Mouse (Mus musculus) heart, adult 2 months (tissue): ENCODE measurements at regions not wholly inside any gene's neighbourhood (a gene's known extent, or its start where the extent isn't known, plus 50 kb on each side); places are given as distances from the start of the nearest gene placed in this dataset.

Source experiments
- DNase-seq, 2 experiments: peaks; one replicate each; pipeline ENCODE4 v3.0.0; 2021
- H3K27ac ChIP-seq: fragments of 200-600 bp; 2 replicates; pipeline ENCODE4 v1.8.1; 2022
- H3K27me3 ChIP-seq: fragments of 200-500 bp; 2 replicates; pipeline ENCODE4 v1.6.1; 2012; ENCODE audit warnings: mild to moderate bottlenecking, low read length, inconsistent platforms, mixed read lengths; ENCODE audit not compliant: control insufficient read depth, insufficient read depth
- H3K36me3 ChIP-seq: fragments of 200-500 bp; 2 replicates; pipeline ENCODE4 v1.6.1; 2012; ENCODE audit warnings: low read length, inconsistent platforms; ENCODE audit not compliant: control insufficient read depth, insufficient read depth
- H3K4me1 ChIP-seq: fragments of 200-500 bp; 2 replicates; pipeline ENCODE4 v1.6.1; 2011; ENCODE audit warnings: low read length; ENCODE audit not compliant: control insufficient read depth, insufficient read depth
- H3K4me3 ChIP-seq: fragments of 200-600 bp; 2 replicates; pipeline ENCODE4 v1.8.1; 2022
- H3K79me2 ChIP-seq: fragments of 200-500 bp; replicated peaks from 2 replicates; pipeline ENCODE4 v1.6.1; 2012; ENCODE audit warnings: mild to moderate bottlenecking, inconsistent platforms, low read length, moderate library complexity, mixed read lengths; ENCODE audit not compliant: control insufficient read depth, insufficient read depth
- H3K9ac ChIP-seq: fragments of 200-500 bp; 2 replicates; pipeline ENCODE4 v1.6.1; 2012; ENCODE audit warnings: low read depth, mild to moderate bottlenecking, control low read depth, inconsistent platforms, low read length, mixed read lengths
- CTCF ChIP-seq: fragments of 200-600 bp; IDR thresholded peaks from 2 replicates; pipeline ENCODE4 v1.8.1; 2022; ENCODE audit warnings: antibody characterized with exemption, mild to moderate bottlenecking, moderate library complexity
- EP300 ChIP-seq: fragments of 200-500 bp; IDR thresholded peaks from 2 replicates; pipeline ENCODE4 v1.6.1; 2011; ENCODE audit warnings: low read depth, low read length, control low read depth; ENCODE audit not compliant: insufficient read depth
- POLR2A ChIP-seq: fragments of 200-500 bp; IDR thresholded peaks from 2 replicates; pipeline ENCODE4 v1.6.1; 2011; ENCODE audit warnings: mild to moderate bottlenecking, low read depth, low read length, control low read depth; ENCODE audit not compliant: insufficient read depth
- WGBS: fragments of 180-500 bp; shearing (Covaris S2); methylation state at CpG from one replicate; pipeline ENCODE4 v1.1.7; 2018; 5-methylcytosine and 5-hydroxymethylcytosine counted together
- intact Hi-C: fragments of 180-260 bp; cut with DNase I; formaldehyde crosslinking; loops from one replicate; pipeline ENCODE4 v1.15.1; 2025

DNA sequence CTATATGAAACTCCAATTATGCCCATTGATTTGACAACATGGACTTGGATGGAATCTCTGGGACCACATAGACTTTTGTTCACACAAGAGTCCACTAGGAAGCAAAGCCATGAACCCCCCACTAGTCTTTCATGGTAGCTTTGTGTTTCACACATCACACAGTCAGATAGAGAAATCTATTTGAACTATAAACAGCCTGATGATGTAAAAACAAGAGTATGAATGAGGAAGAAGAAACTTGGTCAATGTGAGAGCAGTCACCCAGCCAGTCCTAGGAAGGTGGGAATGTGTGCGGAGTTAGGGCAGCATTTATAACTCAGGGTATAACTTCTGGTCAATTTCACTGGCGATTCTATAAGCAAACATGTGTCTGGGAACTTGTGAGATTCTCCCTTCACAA, 404.2 kb upstream of the Intu start:
- Histone ChIP-seq H3K36me3 (no peaks in the 10 kb centered on the region), H3K4me3 (no peak overlapping the region), H3K27me3 (no peaks in the 10 kb centered on the region), H3K9ac (no peak overlapping the region), H3K4me1 (no peaks in the 10 kb centered on the region), H3K79me2 (no peaks in the 10 kb centered on the region), H3K27ac (no peak overlapping the region)
- intact Hi-C loops: no loop called here
- no peak for DNase-seq
- 89% methylated on average over 2 of the region's 2 CpGs for WGBS
- TF ChIP-seq EP300 (no peak), POLR2A (no peak), CTCF (no peak)

DNA sequence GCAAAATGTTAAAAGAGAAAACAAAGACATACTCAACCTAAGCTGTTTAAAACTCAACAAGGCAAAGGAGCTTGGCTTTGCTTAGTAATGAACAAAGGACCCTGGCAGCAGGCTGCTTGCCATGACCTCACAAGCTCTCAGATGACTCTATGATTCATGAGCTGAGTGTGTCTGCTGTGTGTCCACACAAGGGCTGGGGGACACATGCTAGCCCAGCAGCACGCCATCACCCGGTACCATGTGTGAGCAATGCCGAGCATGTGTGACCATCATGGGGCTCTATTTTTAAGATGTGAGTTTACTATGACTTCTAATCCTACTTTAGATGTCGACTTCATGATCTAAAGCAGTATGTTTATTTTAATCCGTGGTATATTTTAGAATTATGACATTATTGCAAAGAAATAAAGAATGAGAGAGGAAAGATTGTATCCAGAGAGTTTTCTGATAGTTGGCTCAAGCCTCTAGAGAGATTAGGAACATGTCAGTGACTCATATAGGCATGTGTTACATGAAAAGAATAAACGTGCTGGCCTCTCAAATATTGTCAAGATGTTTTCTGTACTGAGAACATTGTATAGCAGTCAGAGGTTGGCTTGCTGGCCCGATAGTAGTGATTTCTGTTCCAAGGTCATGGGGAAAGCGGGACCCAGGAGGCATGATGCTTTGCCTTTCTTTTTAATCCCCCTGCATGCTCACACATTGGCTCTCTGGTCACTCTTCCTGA, 400.1 kb upstream of the Intu start:
- no peak for TF ChIP-seq EP300
- no peak for TF ChIP-seq CTCF
- TF ChIP-seq POLR2A: no peak
- no peaks in the 10 kb centered on the region for H3K27me3 ChIP-seq
- no peak overlapping the region for H3K27ac ChIP-seq
- no peak overlapping the region for H3K9ac ChIP-seq
- H3K4me3 ChIP-seq: no peak overlapping the region
- H3K79me2 ChIP-seq: no peaks in the 10 kb centered on the region
- intact Hi-C loops: no loop called here
- H3K36me3 ChIP-seq: no peaks in the 10 kb centered on the region
- 65% methylated on average over 8 of the region's 8 CpGs for WGBS
- H3K4me1 ChIP-seq: no peaks in the 10 kb centered on the region
- DNase-seq: no peak

DNA sequence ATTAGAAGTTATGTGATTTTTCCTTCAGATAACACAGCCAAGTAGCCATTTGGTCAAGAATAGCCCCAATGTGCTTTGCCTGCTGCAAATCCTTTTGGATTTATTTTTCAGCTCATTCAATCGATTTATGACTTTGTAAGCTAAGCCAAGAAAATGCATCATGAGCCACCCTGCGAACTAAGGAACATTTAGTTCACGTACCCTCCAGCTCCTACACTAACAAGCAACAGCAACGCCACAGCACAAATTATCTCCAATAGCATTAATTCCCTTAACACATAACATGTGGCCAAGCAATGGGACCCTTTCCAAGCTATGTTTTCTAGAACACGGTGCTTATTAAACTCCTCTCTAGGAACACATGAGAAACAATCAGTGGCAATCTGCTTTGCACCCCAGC, 392.4 kb upstream of the Intu start:
- intact Hi-C loops: no loop called here
- no peak overlapping the region for H3K9ac ChIP-seq
- H3K4me1 ChIP-seq: no peaks in the 10 kb centered on the region
- no peak for DNase-seq
- no peaks in the 10 kb centered on the region for H3K27me3 ChIP-seq
- no peak overlapping the region for H3K27ac ChIP-seq
- no peaks in the 10 kb centered on the region for H3K79me2 ChIP-seq
- H3K36me3 ChIP-seq: no peaks in the 10 kb centered on the region
- WGBS: 86% methylated on average over 5 of the region's 5 CpGs
- TF ChIP-seq POLR2A (no peak), CTCF (no peak), EP300 (no peak)
- no peak overlapping the region for H3K4me3 ChIP-seq

DNA sequence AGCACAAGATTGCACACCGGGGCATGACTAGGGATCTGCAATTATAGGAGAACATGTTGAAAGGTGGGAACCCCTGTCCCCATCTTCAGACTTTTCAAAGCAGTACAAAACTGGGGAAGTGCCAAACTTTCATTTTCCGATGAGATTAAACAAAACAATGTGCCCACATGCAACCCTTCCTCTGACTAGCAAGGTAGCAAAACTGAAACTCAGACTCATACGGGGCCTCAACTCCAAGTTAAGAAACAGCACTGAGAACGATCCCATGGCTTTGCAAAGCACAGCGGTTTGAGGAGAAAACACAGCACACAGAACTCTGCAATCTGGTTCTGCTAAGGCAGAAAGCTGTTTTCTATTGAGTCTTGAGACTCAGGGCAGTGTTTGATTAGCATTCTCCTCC, 388.9 kb upstream of the Intu start:
- 79% methylated on average over 5 of the region's 5 CpGs for WGBS
- no peak overlapping the region for H3K9ac ChIP-seq
- no peak for DNase-seq

DNA sequence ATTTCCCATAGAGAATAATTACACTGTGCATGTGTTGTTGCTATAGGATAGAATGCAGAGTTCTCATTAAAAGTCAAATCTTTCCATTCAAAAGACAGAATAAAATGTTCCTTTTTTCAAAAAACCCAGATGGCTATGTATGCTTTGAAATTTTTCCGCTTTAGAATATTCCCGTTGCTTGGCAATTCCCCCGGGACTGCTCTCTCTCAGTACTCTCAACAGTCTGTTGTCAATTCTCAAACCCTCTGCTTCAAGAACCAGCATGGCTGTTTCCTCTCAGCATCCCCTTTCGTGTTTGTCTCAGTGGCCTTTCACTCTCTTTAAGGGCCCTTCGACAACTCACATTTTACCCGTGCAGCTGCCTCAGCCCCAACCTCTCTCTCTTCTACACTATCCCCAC, 372.5 kb upstream of the Intu start:
- H3K79me2 ChIP-seq: no peaks in the 10 kb centered on the region
- no peaks in the 10 kb centered on the region for H3K27me3 ChIP-seq
- TF ChIP-seq EP300 (no peak), CTCF (no peak), POLR2A (no peak)
- H3K4me3 ChIP-seq: no peak overlapping the region
- no peaks in the 10 kb centered on the region for H3K4me1 ChIP-seq
- H3K36me3 ChIP-seq: no peaks in the 10 kb centered on the region
- intact Hi-C loops: no loop called here
- no peak overlapping the region for H3K9ac ChIP-seq
- 58% methylated on average over 6 of the region's 6 CpGs for WGBS
- DNase-seq: no peak
- no peak overlapping the region for H3K27ac ChIP-seq

More for the DNA sequence above, 388.9 kb upstream of the Intu start:
- TF ChIP-seq POLR2A (no peak), EP300 (no peak), CTCF (no peak)
- H3K36me3 ChIP-seq: no peaks in the 10 kb centered on the region
- H3K4me3 ChIP-seq: no peak overlapping the region
- no peaks in the 10 kb centered on the region for H3K79me2 ChIP-seq
- H3K27me3 ChIP-seq: no peaks in the 10 kb centered on the region
- H3K27ac ChIP-seq: no peak overlapping the region
- no peaks in the 10 kb centered on the region for H3K4me1 ChIP-seq
- intact Hi-C loops: no loop called here

DNA sequence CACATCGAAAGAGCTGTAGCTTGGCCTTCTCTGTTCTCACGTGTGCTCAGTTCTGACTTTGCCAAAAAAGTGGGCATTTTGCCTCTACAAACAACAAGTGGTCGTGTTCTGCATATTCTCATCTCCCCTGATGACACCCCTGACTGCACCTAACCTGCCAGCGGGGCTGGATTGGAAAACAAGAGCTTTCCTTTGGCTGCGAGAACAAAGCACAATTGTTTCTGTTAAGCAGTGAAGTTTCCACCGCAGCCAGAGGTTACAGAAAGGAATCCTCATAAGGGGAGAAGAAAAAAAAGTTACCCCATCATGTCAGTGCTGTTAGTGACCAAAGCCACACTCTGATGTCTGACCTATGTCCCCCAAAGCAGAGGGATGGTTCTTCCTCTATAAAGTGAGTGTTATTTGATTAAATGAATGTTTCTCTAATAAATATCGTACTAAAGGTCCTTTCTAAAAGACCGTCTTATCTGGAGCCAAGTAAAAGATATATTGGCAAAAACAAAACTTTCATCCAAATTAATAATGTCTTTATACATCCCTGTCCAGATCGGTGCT, 371.4 kb upstream of the Intu start:
- H3K4me3 ChIP-seq: no peak overlapping the region
- H3K36me3 ChIP-seq: no peaks in the 10 kb centered on the region
- no peaks in the 10 kb centered on the region for H3K79me2 ChIP-seq
- H3K27ac ChIP-seq: no peak overlapping the region
- H3K9ac ChIP-seq: no peak overlapping the region
- H3K27me3 ChIP-seq: no peaks in the 10 kb centered on the region
- TF ChIP-seq EP300 (no peak), POLR2A (no peak), CTCF (no peak)
- 56% methylated on average over 9 of the region's 9 CpGs for WGBS
- no peaks in the 10 kb centered on the region for H3K4me1 ChIP-seq
- DNase-seq: no peak
- intact Hi-C loops: no loop called here
